Mouse (Mus musculus) adrenal gland, adult 2 months (tissue): ENCODE data around the gene Wasf3. TPM values are rescaled to one million over a fixed set of nuclear protein-coding genes. Genes with fewer than 3 reads are reported as not detected.
A peak's percentile ranks its signal among the peaks of the same experiment; 100 is the strongest.

Experiments
- DNase-seq: peaks from one replicate; pipeline ENCODE4 v3.0.0; 2021
- long read RNA-seq: library from polyadenylated mRNA; stranded (forward); transcript quantifications from one replicate; pipeline ENCODE4 v2.0.0, GENCODE M21; 2021
- polyA plus RNA-seq: library from polyadenylated mRNA; depleted of rRNA; stranded (reverse); fragments of >200 nt; gene quantifications from 2 replicates; pipeline ENCODE4 v1.2.3, GENCODE M21; 2012; rRNA removed
- total RNA-seq, 2 experiments: library from RNA; stranded (reverse); gene quantifications; 2 replicates each; pipeline ENCODE4 v1.2.3; 2021

The Wasf3 gene
- total RNA-seq, result 10 to 100 TPM; 21.0 to 22.9 TPM
- 24.9 and 34.2 TPM in 2 replicates for polyA plus RNA-seq
- long read RNA-seq, partial matches to known transcripts, result 0 of 1 reads
- long read RNA-seq, other reads (novel, unspliced or antisense), result 1 of 1 reads

DNA sequence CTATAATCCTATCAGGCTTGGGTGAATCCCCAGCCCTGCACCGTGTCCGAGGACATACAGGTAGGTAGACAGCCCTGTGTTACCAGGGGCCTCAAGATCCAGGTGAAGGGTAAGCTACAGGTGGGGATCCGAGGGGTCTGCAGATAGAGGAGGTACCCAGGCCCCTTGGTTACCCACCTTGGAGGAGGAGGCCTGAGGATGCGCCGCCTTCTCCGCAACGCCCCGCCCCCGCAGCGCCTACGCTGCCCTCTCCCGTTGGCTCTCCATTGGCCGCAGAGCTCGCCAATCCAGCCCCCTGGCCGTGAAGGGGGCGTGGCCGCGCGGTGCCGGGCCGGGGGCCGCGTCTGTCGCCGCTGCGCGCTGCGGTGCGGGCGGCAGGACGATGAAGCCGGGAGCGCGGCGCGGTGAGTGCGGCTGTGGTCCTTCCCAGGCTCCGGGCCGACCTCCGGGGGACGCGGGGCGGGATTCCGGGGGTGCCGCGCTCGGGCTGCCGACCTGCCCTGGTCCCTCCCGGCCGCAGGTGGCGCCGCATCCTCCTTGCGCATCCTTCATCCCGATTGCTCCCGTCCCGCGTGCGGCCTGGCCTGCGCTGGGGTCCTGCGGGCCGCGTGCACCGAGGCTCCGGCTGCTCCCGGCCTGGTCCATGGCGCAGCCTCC, at the start of gene Wasf3:
TSS of gene Wasf3 (plus strand) at position 51 of the 657 bp plus-strand sequence.
- DNase-seq, result peak; percentile 90

DNA sequence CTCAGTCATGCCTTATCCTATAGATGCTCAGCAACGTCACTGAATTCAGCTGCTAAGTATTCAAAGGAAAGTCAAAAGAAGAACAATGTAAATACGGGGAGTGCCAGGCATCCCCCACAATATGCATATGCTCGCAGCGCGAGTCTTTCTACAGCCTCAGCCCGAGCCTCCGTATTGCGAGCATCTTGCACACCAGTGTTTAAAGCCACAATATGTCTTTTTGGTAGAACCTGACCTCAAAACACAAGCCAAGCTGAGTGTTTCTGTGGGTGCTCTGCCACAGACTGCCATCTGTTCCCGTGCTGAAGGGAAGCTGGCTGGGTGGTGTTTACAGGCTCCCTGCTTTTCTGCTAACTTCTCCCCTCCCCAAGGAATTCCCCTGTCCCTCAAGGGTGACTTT, 46.7 kb upstream of the Wasf3 start:
- DNase-seq, result no peak

DNA sequence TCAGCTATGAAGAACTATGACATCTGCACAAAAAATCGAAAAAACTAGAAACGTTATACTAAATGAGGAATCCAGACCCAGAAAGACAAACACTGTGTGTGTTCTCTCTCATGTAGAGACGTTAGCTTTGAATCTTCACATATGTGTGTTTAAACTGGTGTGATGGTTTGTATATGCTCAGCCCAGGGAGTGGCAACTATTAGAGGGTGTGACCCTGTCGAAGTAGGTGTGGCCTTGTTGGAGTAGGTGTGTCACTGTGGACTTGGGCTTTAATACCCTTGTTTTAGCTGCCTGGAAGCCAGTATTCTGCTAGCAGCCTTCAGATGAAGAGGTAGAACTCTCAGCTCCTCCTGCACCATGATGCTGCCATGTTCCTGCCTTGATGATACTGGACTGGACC, 44.7 kb upstream of the Wasf3 start:
- no peak for DNase-seq

DNA sequence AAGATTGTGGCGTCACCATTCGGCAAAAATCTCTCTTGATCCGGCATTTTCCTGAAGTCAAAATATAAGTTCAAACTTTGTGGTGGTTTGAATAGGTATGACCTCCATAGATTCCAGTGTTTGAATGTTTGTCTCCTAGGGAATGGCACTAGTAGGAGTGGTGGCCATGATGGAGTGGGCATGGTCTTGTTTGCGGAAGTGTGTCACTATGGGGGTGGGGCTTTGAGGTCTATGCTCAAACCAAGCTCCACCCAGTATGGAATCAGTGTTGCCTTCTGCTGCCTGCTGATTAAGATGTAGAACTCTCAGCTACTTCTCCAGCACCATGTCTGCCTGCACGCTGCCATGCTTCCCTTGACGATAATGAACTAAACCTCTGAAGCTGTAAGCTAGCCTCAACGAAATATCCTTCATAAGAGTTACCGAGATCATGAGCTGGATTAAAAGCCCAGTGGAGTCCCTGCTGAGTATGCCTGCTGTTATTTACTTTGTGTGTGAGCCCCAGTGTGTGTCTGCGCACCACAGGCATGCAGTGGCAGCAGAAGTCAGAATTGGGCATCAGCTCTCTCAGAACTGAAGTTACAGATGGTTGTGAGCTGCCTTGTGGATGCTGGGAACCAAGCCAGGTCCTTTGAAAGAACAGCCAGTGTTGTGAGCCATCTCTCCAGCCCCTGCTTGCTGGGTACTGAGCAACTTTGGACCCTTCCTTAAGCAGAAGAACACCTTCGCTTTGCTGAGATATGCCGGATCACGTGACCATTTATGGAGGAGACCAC, 39.7 kb upstream of the Wasf3 start:
- DNase-seq, result no peak

DNA sequence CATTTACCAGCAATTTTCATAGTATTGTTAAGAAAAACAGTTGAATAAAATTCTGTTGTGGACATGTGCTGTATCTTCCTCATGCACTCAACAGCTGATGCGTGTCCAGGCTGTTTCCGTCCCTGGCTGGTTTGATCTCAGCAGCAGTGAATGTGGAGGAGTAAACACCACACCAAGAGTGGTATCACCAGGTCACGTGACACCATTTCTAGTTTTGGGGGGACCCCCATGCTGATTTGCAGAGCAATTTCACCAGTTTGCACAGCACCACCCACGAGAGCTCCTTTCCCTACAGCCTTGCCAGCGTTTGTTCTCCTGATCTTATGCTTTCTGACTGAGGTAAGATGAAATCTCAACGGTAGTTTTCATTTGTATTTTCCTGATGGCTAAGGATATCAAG, 37.7 kb upstream of the Wasf3 start:
- no peak for DNase-seq

DNA sequence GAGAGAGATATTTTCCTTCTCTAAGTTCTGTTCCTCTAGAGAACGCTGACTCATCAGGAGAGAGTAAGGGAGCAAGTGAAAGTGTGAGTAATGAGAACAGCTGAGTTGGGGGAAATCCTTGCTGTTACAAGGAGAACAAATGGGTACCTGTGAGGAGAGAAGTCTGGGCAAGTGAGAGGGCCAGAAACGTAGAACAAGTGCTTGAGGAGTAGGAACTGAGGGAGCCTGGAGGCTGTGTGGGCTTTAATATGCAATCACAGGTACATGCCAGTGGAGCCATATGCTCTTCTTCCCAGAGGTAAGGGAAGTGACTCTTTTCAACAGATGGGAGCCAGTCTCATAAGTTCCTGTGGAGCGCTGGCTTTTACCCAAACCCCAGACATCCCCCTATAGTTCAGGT, 35.6 kb upstream of the Wasf3 start:
- no peak for DNase-seq

DNA sequence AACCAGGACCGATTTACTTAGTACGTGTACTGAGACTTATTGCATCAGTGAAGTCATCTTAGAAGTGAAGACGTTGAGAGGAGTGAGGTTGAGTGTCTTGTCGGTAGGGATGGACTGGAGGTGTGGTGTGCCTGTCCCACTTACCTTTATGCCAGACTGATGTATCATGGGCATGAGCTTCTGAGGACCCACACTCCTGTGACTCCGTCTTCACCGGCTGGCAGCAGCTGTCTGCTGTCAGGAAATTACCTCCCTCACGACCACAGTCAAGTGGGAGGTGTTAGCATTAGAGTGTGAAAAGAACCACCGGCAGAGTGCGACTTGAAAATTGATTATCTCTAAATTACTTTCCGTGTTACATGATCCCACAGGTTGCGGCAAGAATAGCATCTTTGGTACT, 34.0 kb upstream of the Wasf3 start:
- no peak for DNase-seq

DNA sequence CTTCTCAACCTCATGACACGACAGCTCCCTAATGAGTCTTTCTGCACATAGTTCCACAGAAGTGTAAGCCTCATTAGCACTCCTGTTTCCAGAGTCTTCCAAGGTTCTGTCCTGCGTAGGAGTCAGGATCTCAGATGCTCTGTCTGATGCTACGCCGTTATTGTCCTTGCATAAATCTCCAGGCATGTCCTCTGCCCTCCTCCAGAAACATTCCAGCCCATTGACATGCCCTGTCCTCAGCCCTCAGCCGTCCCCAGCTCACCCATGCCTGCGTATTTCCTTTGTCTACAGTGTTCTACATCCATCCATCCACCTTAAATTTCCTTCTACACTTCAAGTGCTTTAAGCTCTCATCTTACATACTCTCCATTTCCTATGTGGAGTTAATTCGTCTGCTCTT, 32.8 kb upstream of the Wasf3 start:
- peak; percentile 55 for DNase-seq

DNA sequence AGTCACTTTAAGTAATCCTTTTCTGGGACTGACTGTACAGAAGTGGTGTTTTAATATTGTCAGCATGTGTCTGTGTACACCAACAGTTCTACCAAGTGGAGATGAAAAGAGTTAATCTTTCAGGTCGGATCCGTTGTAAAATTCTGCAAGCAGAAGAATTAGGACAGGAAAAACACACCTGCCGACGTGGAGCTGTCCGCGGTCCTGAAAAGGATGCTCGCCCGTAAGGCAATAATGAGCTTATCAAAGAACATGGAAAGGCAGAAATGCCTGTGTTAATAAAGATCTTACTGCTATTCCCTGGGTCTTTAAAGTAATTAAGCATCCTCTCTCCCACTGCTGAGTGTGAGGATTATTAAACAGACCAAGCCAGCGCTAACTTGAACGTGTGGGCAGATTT, 24.4 kb upstream of the Wasf3 start:
- DNase-seq, result peak; percentile 18

DNA sequence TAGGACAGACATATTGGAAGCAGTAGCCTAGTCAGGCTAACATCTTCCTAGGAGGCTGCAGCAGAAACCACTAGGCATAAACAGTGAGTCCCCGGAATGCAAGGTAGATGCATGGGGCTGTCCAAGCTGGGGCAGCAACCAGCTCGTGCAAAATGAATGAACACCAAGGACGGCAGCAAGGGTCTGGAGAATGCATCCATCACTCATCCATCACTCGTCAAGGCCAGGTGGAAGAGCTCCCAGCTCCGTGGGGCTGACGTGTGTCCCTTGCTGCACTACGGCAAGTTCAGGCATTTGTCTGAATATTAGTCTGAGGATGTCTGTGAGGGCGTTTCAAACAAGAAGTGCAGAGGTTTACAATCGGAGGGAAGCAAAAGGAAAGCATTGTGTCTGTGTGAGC, 22.1 kb upstream of the Wasf3 start:
- DNase-seq, result peak; percentile 55

DNA sequence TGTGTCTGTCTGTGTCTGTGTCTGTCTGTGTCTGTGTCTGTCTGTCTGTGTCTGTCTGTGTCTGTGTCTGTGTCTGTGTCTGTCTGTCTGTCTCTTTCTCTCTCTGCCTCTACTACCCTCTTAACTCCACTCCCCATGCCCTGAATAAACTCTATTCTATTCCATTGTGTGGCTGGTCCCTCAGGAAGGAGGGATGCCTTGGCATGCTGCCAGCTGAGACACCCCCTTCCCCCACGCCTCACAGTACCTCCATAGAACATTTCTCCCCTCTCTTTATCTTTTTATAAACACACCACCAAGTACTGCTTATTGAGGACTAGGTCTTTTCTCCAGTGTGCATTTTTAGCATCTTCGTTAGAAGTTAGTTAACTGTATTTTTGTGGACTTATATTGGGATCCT, 16.4 kb upstream of the Wasf3 start:
- DNase-seq, result no peak

DNA sequence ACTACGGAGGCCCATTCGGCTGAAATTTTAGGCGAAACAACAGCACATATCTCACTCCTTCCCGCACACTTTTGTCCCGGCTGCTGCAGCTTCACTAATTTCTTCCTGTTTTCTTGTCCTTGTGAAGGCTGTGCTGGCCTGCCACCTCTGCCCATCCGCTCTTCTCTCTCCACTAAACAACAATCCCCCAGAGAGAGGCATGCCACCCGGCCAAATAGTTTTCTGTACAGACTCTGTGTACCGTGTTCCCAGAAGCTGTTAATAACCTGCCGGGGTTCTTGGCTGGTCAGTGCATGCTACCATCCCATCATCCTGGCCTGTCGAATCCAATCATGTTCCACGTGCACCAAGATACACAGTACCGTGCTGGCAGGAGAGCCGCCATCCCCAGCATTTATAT, 15.8 kb upstream of the Wasf3 start:
- no peak for DNase-seq

DNA sequence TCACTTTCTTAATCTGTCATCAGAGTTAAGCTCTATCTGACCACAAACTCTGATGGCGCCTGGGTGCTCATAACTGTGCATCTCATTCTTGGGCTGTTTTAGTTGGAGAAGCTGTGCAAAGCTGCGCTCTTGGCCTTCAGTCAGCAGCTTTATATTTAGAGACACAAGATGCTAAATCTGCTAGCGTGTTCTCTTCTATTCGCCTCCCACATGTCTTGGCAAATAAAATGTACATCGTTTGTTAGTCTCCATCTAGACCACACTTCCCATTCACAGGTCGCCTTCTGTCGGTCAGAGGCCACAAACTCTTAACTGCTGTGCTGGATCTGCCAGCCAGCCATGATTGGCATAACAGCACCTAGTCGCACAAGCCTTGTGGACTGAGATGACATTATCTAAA, 14.0 kb upstream of the Wasf3 start:
- no peak for DNase-seq

DNA sequence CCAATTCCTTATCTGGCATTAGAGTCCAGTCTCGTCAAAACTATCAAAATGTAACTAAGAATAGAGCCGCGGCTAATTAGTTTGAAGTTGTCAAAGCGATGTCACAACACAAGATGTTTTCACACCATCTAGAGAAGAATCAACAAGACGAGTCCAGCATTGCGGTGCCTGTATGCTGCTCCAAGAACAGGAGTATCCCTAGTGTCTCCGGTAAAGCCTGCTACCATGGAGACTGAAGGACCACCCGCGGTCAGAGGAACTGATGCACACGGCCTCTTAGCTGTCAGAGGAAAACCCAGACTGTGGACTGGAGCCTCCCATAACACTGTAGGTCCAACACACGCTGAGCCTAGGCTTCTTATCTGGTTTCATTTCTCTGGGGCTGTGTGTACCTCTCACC, 11.5 kb upstream of the Wasf3 start:
- DNase-seq, result no peak

DNA sequence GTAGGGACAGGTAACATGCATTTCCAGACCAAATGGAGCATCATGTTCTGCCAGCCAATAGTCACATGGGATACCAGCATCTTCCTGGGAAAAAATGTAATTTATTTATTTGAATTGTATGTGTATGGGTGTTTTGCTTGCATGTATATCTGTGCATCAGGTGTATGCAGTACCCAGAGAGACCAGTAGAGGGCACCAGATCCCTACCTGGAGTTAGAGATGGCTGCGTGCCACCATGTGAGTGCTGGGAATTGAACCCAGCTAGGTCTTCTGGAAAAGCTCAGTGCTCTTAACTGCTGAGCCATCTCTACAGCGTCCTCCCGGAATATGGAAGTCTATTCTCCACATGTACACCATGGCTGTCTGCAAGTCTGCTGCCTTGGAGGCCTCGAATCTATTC, 8.2 kb upstream of the Wasf3 start:
- no peak for DNase-seq

DNA sequence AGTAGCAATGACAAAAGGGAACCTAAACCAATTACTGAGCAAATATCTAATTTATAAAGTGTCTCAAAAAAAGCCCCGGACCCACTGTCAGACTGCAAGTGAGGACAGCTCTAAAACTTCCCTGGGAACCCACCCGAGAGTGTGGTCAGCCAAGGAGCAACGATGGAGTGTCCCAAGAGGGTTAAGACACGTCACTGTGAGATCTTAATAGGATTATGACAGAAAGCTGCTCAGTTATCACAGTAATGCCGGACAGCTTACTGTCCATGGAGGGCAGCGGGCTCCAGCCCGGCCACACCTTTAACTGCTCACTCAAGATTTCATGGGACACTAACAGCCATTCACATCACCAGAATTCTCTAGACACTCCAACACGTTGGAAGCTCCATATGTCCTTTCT, 4.7 kb upstream of the Wasf3 start:
- no peak for DNase-seq

DNA sequence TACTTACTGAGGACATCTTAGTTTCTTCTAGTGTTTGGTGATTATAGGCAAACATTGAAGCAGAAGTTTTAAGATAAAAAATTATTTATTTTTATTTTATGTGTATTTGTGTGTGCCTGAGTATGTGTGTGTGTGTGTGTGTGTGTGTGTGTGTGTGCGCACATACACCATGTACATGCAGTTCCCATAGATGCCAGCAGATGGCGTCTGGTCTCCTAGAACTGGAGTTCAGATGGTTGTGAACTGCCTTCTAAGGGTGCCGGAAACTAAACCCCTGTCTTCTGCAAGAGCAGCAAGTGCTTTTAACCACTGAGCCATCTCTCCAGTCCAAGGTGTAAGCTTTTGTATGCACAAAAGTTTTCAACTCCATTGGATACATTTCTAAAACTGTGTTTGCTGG, 2.5 kb upstream of the Wasf3 start:
- no peak for DNase-seq

DNA sequence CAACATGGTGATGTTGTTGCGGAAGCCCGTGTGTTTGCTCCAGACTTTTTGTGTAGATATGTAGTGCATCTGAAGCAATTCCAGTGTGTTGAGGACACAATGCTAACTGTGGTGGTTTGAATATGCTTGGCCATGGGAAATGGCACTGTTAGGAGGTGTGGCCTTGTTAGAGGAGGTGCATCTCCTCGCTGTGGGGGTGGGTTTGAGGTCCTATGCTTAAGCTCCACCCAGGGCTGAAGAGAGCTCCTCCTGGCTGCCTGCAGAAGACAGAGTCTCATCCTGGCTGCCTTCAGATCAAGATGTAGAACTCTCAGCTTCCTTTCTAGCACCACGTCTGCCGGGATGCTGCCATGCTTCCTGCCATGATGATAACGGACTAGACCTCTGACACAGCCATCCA, 1.4 kb upstream of the Wasf3 start:
- no peak for DNase-seq

DNA sequence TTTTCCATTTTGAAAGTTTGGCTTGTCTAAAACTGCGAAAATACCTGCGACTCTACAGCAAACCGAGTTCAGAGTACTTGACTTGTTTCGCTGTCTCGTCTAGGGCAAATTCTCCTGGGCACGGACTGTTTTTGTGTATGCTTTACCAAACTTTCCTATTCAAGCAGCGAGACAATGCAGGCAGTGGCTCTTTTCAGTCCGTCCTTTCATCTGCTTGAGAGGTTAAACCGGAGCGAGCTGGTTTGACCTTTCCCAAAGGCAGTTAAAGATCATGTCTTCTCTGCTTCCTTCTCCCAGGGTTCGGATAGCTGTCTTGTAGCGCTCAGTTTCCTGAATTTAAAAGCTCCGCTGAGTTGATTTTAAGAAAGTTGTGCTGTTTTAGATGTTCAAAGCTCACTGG, 1.2 kb downstream of the Wasf3 start:
- DNase-seq, result peak; percentile 14

DNA sequence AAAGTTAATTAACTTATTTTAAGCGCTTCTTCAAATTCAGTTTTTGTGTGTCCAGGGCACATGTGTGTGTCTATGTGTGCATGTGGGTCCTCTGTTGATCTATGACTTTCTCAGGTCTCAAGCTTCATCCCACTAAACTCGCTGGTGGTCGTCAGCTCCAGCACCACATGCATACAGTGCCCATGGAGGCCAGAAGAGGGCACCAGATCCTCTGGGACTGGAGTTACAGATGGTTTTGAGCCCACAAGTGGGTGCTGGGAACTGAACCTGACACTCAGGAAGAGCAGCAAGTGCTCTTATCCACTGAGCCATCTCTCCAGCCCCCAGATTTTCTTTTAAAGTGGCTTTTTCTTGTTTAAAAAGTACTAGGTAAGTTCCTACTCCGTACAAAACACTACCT, 2.1 kb downstream of the Wasf3 start:
- no peak for DNase-seq

DNA sequence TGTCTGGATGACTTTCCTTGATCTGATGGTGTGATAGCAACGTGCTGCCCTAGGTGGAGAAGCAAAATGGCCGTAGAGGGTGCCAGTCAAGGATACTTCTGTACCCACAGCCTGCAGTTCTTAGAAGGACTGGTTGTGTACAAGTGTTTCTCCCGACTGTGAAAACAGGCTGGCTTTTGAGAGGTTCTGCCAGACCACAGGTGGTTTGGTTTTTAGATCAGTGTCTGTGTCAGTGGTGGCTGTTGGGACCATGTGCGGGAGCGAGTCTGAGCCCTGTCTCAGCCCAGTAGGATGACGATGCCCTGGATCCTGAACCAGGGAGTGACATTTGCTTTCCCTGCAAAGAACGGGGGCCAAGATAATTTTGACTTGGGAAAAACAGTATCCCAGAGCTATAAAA, 9.8 kb downstream of the Wasf3 start:
- DNase-seq, result no peak

DNA sequence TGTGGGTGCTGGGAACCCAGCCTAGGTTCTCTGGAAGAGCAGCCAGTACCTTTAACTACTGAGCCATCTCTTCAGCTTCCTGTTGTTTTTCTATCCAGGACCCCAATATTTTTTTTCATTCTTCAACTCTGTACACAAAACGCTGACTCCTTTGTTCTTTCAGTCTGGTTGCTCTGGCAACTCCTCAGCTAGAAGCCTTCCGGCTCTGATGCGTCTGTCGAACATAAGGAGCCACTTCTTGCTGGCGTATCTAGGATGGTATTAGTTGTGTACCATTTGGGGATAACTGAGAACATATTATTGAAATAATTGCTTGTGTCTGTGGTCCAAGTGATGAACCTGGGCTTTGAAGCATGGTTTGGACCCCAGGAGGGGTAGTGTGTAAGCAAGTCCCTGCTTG, 12.5 kb downstream of the Wasf3 start:
- DNase-seq, result no peak

DNA sequence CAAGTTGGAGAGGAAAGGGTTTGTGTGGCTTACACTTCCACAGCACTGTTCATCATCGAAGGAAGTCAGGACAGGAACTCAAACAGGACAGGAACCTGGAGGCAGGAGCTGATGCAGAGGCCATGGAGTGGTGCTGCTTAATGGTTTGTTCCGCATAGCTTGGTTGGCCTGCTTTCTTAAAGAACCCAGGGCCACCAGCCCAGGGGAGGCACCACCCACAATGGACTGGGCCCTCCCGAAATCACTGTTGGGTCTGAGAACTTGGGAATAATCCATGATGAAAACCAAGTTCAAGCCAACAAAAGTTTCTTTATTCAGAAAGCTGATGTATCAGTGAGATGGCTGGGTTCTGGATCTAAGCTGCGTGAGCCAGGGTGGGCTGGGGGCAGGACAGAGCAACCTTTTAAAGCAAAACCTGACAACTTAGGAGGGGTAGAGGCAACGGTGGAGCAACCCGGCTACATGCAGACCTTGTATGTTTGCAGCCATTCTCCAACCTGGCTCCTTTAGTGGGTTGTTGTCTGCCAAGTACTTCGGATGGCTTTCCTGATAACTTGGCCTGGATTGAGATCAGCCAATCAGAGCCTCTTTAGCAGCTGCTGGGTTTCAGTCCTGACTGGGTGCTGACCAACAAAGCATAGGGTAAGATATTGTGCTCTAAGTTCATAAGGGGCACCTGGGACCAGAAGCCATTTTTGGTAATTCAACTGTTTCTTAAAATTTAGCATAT, 13.8 kb downstream of the Wasf3 start:
- no peak for DNase-seq
